Mouse (Mus musculus) MEL (cell line): ENCODE results near the gene Ctsc. TPM values are rescaled to one million over a fixed set of nuclear protein-coding genes. Genes with fewer than 3 reads are reported as not detected.

Experiments used
- DNase-seq: peaks from one replicate; pipeline ENCODE4 v3.0.0; 2011; ENCODE audit warnings: low read depth, low spot score
- H3K27ac ChIP-seq: 2 replicates; pipeline ENCODE4 v1.5.1; 2012; ENCODE audit warnings: low read depth, mild to moderate bottlenecking, control low read depth, low read length, moderate library complexity; ENCODE audit not compliant: control insufficient read depth
- H3K27me3 ChIP-seq, 2 experiments: fragments of 150-350 bp in 1 of 2; sonication (generic) in 1 of 2; 2 replicates each; pipeline ENCODE4 v1.6.1; 2012; ENCODE audit warnings: low read length in 2 of 2, mild to moderate bottlenecking in 2 of 2, improper control_type of control experiment in 1 of 2, moderate library complexity in 1 of 2; ENCODE audit not compliant: insufficient read depth in 2 of 2, control insufficient read depth in 1 of 2
- H3K36me3 ChIP-seq, 2 experiments: 2 replicates each; pipeline ENCODE4 v1.6.1; 2012 to 2014; ENCODE audit warnings: low read length in 2 of 2, improper control_type of control experiment in 1 of 2, inconsistent platforms in 1 of 2, mild to moderate bottlenecking in 1 of 2; ENCODE audit not compliant: insufficient read depth in 2 of 2, control insufficient read depth in 1 of 2
- H3K4me1 ChIP-seq, 2 experiments: fragments of 150-350 bp in 1 of 2; sonication (generic) in 1 of 2; 2 replicates each; pipeline ENCODE4 v1.6.1; 2012; ENCODE audit warnings: low read length in 2 of 2, improper control_type of control experiment in 1 of 2, mild to moderate bottlenecking in 1 of 2; ENCODE audit not compliant: insufficient read depth in 2 of 2, control insufficient read depth in 1 of 2
- H3K4me3 ChIP-seq, 2 experiments: fragments of 150-350 bp in 1 of 2; sonication (generic) in 1 of 2; 2 replicates each; pipeline ENCODE4 v1.5.1; 2012; ENCODE audit warnings: low read depth in 2 of 2, low read length in 2 of 2, mild to moderate bottlenecking in 2 of 2, moderate library complexity in 2 of 2, control low read depth in 1 of 2, improper control_type of control experiment in 1 of 2; ENCODE audit not compliant: control insufficient read depth in 1 of 2, insufficient read depth in 1 of 2
- H3K79me2 ChIP-seq: 2 replicates; pipeline ENCODE4 v1.6.1; 2012; ENCODE audit warnings: mild to moderate bottlenecking, low read length, moderate library complexity; ENCODE audit not compliant: control insufficient read depth, poor library complexity, insufficient read depth
- H3K9ac ChIP-seq: 2 replicates; pipeline ENCODE4 v1.6.1; 2012; ENCODE audit warnings: low read depth, mild to moderate bottlenecking, control low read depth, low read length, moderate library complexity; ENCODE audit not compliant: control insufficient read depth, poor library complexity, severe bottlenecking
- H3K9me3 ChIP-seq: fragments of 150-350 bp; sonication (generic); replicated peaks from 2 replicates; pipeline ENCODE4 v1.6.1; 2012; ENCODE audit warnings: mild to moderate bottlenecking, low read length, improper control_type of control experiment, moderate library complexity; ENCODE audit not compliant: insufficient read depth
- CHD2 ChIP-seq: IDR thresholded peaks from 2 replicates; pipeline ENCODE4 v1.6.1; 2011; ENCODE audit warnings: low read length, improper control_type of control experiment
- E2F4 ChIP-seq: IDR thresholded peaks from 2 replicates; pipeline ENCODE4 v1.6.1; 2011; ENCODE audit warnings: low read depth, low read length, improper control_type of control experiment, borderline replicate concordance
- ELF1 ChIP-seq: IDR thresholded peaks from 2 replicates; pipeline ENCODE4 v1.6.1; 2014; ENCODE audit warnings: low read depth, mild to moderate bottlenecking, inconsistent platforms, low read length, improper control_type of control experiment, moderate library complexity
- ETS1 ChIP-seq: IDR thresholded peaks from 2 replicates; pipeline ENCODE4 v1.6.1; 2012; ENCODE audit warnings: low read depth, mild to moderate bottlenecking, inconsistent platforms, low read length, improper control_type of control experiment, moderate library complexity
- GABPA ChIP-seq: IDR thresholded peaks from 2 replicates; pipeline ENCODE4 v1.6.1; 2012; ENCODE audit warnings: low read depth, mild to moderate bottlenecking, inconsistent platforms, low read length, improper control_type of control experiment, moderate library complexity
- GATA1 ChIP-seq: IDR thresholded peaks from 2 replicates; pipeline ENCODE4 v1.6.1; 2011; ENCODE audit warnings: low read depth, low read length, improper control_type of control experiment
- HCFC1 ChIP-seq: IDR thresholded peaks from 2 replicates; pipeline ENCODE4 v1.6.1; 2012; ENCODE audit warnings: low read depth, mild to moderate bottlenecking, inconsistent platforms, low read length, improper control_type of control experiment, moderate library complexity
- MAX ChIP-seq: IDR thresholded peaks from 2 replicates; pipeline ENCODE4 v1.6.1; 2011; ENCODE audit warnings: low read length, improper control_type of control experiment
- MEF2A ChIP-seq: IDR thresholded peaks from 2 replicates; pipeline ENCODE4 v1.6.1; 2014; ENCODE audit warnings: low read depth, mild to moderate bottlenecking, inconsistent platforms, low read length, improper control_type of control experiment; ENCODE audit not compliant: poor library complexity, insufficient replicate concordance, severe bottlenecking; ENCODE audit errors: extremely low read depth
- MYC ChIP-seq: IDR thresholded peaks from 2 replicates; pipeline ENCODE4 v1.6.1; 2011; ENCODE audit warnings: low read depth, mild to moderate bottlenecking, low read length, improper control_type of control experiment, moderate library complexity
- NELFE ChIP-seq: IDR thresholded peaks from 2 replicates; pipeline ENCODE4 v1.6.1; 2011; ENCODE audit warnings: low read depth, low read length, improper control_type of control experiment
- NRF1 ChIP-seq: IDR thresholded peaks from 2 replicates; pipeline ENCODE4 v1.6.1; 2014; ENCODE audit warnings: low read depth, mild to moderate bottlenecking, inconsistent platforms, low read length, improper control_type of control experiment, moderate library complexity; ENCODE audit not compliant: poor library complexity, insufficient read depth, severe bottlenecking
- POLR2AphosphoS2 ChIP-seq: IDR thresholded peaks from 2 replicates; pipeline ENCODE4 v1.6.1; 2011; ENCODE audit warnings: low read length, improper control_type of control experiment
- SIN3A ChIP-seq: IDR thresholded peaks from 2 replicates; pipeline ENCODE4 v1.6.1; 2012; ENCODE audit warnings: low read length, improper control_type of control experiment, inconsistent platforms
- SMC3 ChIP-seq: IDR thresholded peaks from 2 replicates; pipeline ENCODE4 v1.6.1; 2011; ENCODE audit warnings: low read depth, low read length, improper control_type of control experiment
- TAL1 ChIP-seq: IDR thresholded peaks from 2 replicates; pipeline ENCODE4 v1.6.1; 2012; ENCODE audit warnings: mild to moderate bottlenecking, inconsistent platforms, low read length, moderate library complexity, mixed read lengths
- UBTF ChIP-seq: IDR thresholded peaks from 2 replicates; pipeline ENCODE4 v1.6.1; 2012; ENCODE audit warnings: low read depth, mild to moderate bottlenecking, inconsistent platforms, low read length, improper control_type of control experiment, moderate library complexity, borderline replicate concordance; ENCODE audit not compliant: insufficient read depth
- ZC3H11A ChIP-seq: IDR thresholded peaks from 2 replicates; pipeline ENCODE4 v1.6.1; 2012; ENCODE audit warnings: low read depth, mild to moderate bottlenecking, inconsistent platforms, low read length, improper control_type of control experiment
- ZMIZ1 ChIP-seq: IDR thresholded peaks from 2 replicates; pipeline ENCODE4 v1.6.1; 2012; ENCODE audit warnings: low read depth, mild to moderate bottlenecking, inconsistent platforms, low read length, improper control_type of control experiment, moderate library complexity
- polyA plus RNA-seq, 2 experiments: library from polyadenylated mRNA; stranded (reverse) in 1 of 2; unstranded in 1 of 2; fragments of >175 nt in 1 of 2; fragments of >200 nt in 1 of 2; gene quantifications; 2 replicates each; pipeline versions ENCODE4 v1.2.1 to v1.2.4; 2012; ENCODE audit warnings: low replicate concordance in 2 of 2, low read depth in 1 of 2; ENCODE audit not compliant: insufficient read length in 2 of 2, insufficient read depth in 1 of 2, missing spikeins in 1 of 2
- total RNA-seq: library from RNA; depleted of rRNA; stranded (reverse); fragments of 300-350 nt; gene quantifications from 2 replicates; pipeline ENCODE4 v1.2.3, GENCODE M21; 2012

Gene Ctsc
- total and polyA plus RNA-seq, 3 experiments: 50.7 to 51.4 TPM; not detected in 1

GRCm38 (mm10) chr7:88310398-88311180 lies 32.7 kb downstream of the Ctsc start:
- Histone ChIP-seq H3K27ac (no peak overlapping the region), H3K36me3 (peaks cover 0 to 13% of the 10 kb centered on the region in 2 experiments; a peak in 3 of 4 replicates), H3K4me3 (no peak overlapping the region), H3K79me2 (no peaks in the 10 kb centered on the region), H3K27me3 (no peaks in the 10 kb centered on the region), H3K9ac (no peak overlapping the region), H3K4me1 (no peaks in the 10 kb centered on the region), H3K9me3 (no peaks in the 10 kb centered on the region)
- DNase-seq: no peak
- no peak for TF ChIP-seq CHD2
- TF ChIP-seq ZC3H11A: no peak
- no peak for TF ChIP-seq MEF2A
- no peak for TF ChIP-seq E2F4
- no peak for TF ChIP-seq GABPA
- no peak for TF ChIP-seq MYC
- TF ChIP-seq ZMIZ1: no peak
- TF ChIP-seq HCFC1: no peak
- no peak for TF ChIP-seq SIN3A
- TF ChIP-seq ETS1: no peak
- TF ChIP-seq ELF1: no peak
- no peak for TF ChIP-seq MAX
- no peak for TF ChIP-seq TAL1
- no peak for TF ChIP-seq NRF1
- no peak for TF ChIP-seq NELFE
- no peak for TF ChIP-seq GATA1
- no peak for TF ChIP-seq POLR2AphosphoS2
- TF ChIP-seq SMC3: no peak

DNA sequence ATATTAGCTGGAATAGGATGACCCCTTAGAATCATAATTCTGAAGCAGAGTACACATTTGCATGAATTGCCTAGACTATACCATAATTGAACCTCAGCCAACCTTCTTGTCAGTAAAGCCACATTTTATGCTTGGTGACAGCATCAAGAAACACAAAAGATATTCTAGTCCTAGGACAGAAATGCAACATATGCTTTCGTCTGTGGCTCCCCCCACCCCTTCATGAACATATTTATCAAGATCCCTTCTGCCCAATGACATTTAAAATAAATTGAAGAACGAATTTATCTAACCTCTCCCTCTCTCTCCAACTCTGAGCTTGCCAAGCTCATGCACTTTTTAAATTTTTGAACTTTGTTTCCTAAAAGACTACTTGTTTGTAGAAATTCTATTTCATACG lies 38.5 kb downstream of the Ctsc start:
- peak; percentile 60 for DNase-seq
- Histone ChIP-seq H3K9ac (no peak overlapping the region), H3K36me3 (peaks cover 2 to 24% of the 10 kb centered on the region in 2 experiments; a peak in 3 of 4 replicates), H3K9me3 (no peaks in the 10 kb centered on the region), H3K27me3 (no peaks in the 10 kb centered on the region), H3K79me2 (no peaks in the 10 kb centered on the region), H3K27ac (no peak overlapping the region), H3K4me1 (peaks cover 13 to 18% of the 10 kb centered on the region in 2 experiments), H3K4me3 (no peak overlapping the region)
- TF ChIP-seq GATA1 (peak; percentile 66; the same call in 1 of the 2 replicates), UBTF (no peak)
